Mouse (Mus musculus) spleen, adult 2 months (tissue): Measurements from ENCODE around the gene Ramp2.

Source experiments
- CTCF ChIP-seq: fragments of 200-500 bp; IDR thresholded peaks from 2 replicates; pipeline ENCODE4 v1.5.1; 2011; ENCODE audit warnings: mild to moderate bottlenecking, inconsistent platforms; ENCODE audit not compliant: insufficient read depth, insufficient read length, insufficient replicate concordance; ENCODE audit errors: extremely low read depth
- POLR2A ChIP-seq: fragments of 200-500 bp; IDR thresholded peaks from 2 replicates; pipeline ENCODE4 v1.6.1; 2011; ENCODE audit warnings: low read depth, low read length, inconsistent platforms

GRCm38 (mm10) chr11:101260826-101261380 is 15.1 kb downstream of the Ramp2 start:
- TF ChIP-seq POLR2A = no peak
- TF ChIP-seq CTCF = no peak
